ENCODE assay signal across 17 mouse cellular contexts in genomic region chr13:20121385-20122043, GRCm38 (mm10). TPM values are rescaled to one million over a fixed set of nuclear protein-coding genes. Genes with fewer than 3 reads are reported as not detected.
DNase-seq lines count a peak whose midpoint lies in the region; ATAC-seq and TF ChIP-seq lines count a peak whose summit lies in the region.
"Had no signal": no experiment of that assay in that cellular context is flagged by ENCODE, and none has a peak within 500 bp of the region (broad histone marks: within the 10 kb centered on the region; RNA-seq: fewer than 3 reads in every experiment).

No protein-coding gene starts in this region.

- peak; percentile 58 for ATAC-seq in lung, postnatal 0 days
- ATAC-seq: midbrain, embryonic 13.5 days; Patski had no signal

- no peak overlapping the region for H3K9ac ChIP-seq in heart, adult 2 months (ENCODE audit: low read depth, low read length)
- no peak overlapping the region for H3K9ac ChIP-seq in lung, postnatal 0 days (replicated peaks; ENCODE audit: low read depth)
- H3K9ac ChIP-seq: liver, embryonic 13.5 days; midbrain, embryonic 13.5 days; neural tube, embryonic 12.5 days had no signal

- no peak for TF ChIP-seq CTCF in heart, adult 2 months (IDR thresholded peaks at IDR 0.05)
- TF ChIP-seq CTCF in bone marrow macrophage, adult 2 months (IDR thresholded peaks at IDR 0.05; ENCODE audit: low read depth, low read length): no peak
- TF ChIP-seq CTCF in lung, postnatal 0 days (IDR thresholded peaks at IDR 0.05): no peak

- H3K9me3 ChIP-seq in heart, embryonic 10.5 days: no peaks in the 10 kb centered on the region
- H3K9me3 ChIP-seq in lung, postnatal 0 days (ENCODE audit: low read length): no peaks in the 10 kb centered on the region
- H3K9me3 ChIP-seq: liver, embryonic 13.5 days; midbrain, embryonic 13.5 days; neural tube, embryonic 12.5 days had no signal

- H3K4me1 ChIP-seq in heart, adult 2 months (ENCODE audit: control insufficient read depth, insufficient read depth, low read length): peaks cover 16% of the 10 kb centered on the region
- H3K4me1 ChIP-seq in heart, embryonic 10.5 days: peaks cover 8% of the 10 kb centered on the region; the same call in 1 of the 2 replicates
- peaks cover 43% of the 10 kb centered on the region for H3K4me1 ChIP-seq in bone marrow macrophage, adult 2 months (ENCODE audit: control insufficient read depth, insufficient read depth, low read length)
- no peaks in the 10 kb centered on the region; the same call in 1 of the 2 replicates for H3K4me1 ChIP-seq in lung, postnatal 0 days (ENCODE audit: insufficient read depth, low read depth, low read length)
- H3K4me1 ChIP-seq: neural tube, embryonic 12.5 days had no signal

- peak overlapping the region; percentile 54 for H3K27ac ChIP-seq in heart, adult 2 months
- no peak overlapping the region; the same call in 1 of the 2 replicates for H3K27ac ChIP-seq in heart, embryonic 10.5 days
- peak overlapping the region; percentile 45; the same call in 1 of the 2 replicates for H3K27ac ChIP-seq in bone marrow macrophage, adult 2 months (ENCODE audit: insufficient read depth, low read depth, low read length)
- H3K27ac ChIP-seq in lung, postnatal 0 days (ENCODE audit: low read length): 0 out of 2 replicates have a peak overlapping the region, but pooled peaks have one; percentile 16
- H3K27ac ChIP-seq: liver, embryonic 13.5 days; midbrain, embryonic 13.5 days; neural tube, embryonic 12.5 days had no signal

- TF ChIP-seq POLR2A in heart, adult 2 months (IDR thresholded peaks at IDR 0.05; ENCODE audit: insufficient read depth, low read depth, low read length): no peak
- no peak for TF ChIP-seq POLR2A in bone marrow macrophage, adult 2 months (IDR thresholded peaks at IDR 0.05; ENCODE audit: borderline replicate concordance, low read depth, low read length)

- no peaks in the 10 kb centered on the region for H3K27me3 ChIP-seq in heart, adult 2 months (ENCODE audit: control insufficient read depth, insufficient read depth, low read length)
- no peaks in the 10 kb centered on the region for H3K27me3 ChIP-seq in heart, embryonic 10.5 days (ENCODE audit: insufficient read depth, poor library complexity, severe bottlenecking)
- no peaks in the 10 kb centered on the region for H3K27me3 ChIP-seq in lung, postnatal 0 days (replicated peaks; ENCODE audit: insufficient read depth, low read length)
- H3K27me3 ChIP-seq: liver, embryonic 13.5 days; midbrain, embryonic 13.5 days; neural tube, embryonic 12.5 days; Patski had no signal

- 59% methylated on average over 8 of the region's 8 CpGs for WGBS in heart, adult 2 months
- WGBS in heart, embryonic 10.5 days: 75% methylated on average over 8 of the region's 8 CpGs
- WGBS in lung, postnatal 0 days: 41% methylated on average over 8 of the region's 8 CpGs

- intact Hi-C loops in heart, adult 2 months (cut with DNase I): no loop called here

- peaks cover 9% of the 10 kb centered on the region for H3K36me3 ChIP-seq in heart, adult 2 months (ENCODE audit: control insufficient read depth, insufficient read depth, low read length)
- no peaks in the 10 kb centered on the region for H3K36me3 ChIP-seq in heart, embryonic 10.5 days
- no peaks in the 10 kb centered on the region for H3K36me3 ChIP-seq in lung, postnatal 0 days (ENCODE audit: insufficient read depth, low read length)
- H3K36me3 ChIP-seq: liver, embryonic 13.5 days; midbrain, embryonic 13.5 days; neural tube, embryonic 12.5 days had no signal

- no peak overlapping the region for H3K4me3 ChIP-seq in heart, adult 2 months
- H3K4me3 ChIP-seq in heart, embryonic 10.5 days: no peak overlapping the region
- no peak overlapping the region for H3K4me3 ChIP-seq in bone marrow macrophage, adult 2 months (ENCODE audit: insufficient read depth, low read length)
- no peak overlapping the region for H3K4me3 ChIP-seq in lung, postnatal 0 days (ENCODE audit: low read depth, low read length)
- H3K4me3 ChIP-seq: liver, embryonic 13.5 days; midbrain, embryonic 13.5 days; neural tube, embryonic 12.5 days had no signal

- DNase-seq in heart, adult 2 months: no peak
- DNase-seq in heart, embryonic 10.5 days (ENCODE audit: low spot score): no peak
- peak; percentile 27 for DNase-seq in 3T3-L1 (ENCODE audit: low read depth, low spot score)
- DNase-seq in lung, postnatal 0 days (ENCODE audit: low spot score): peak; percentile 79
- DNase-seq in ovary, postnatal 14 days (ENCODE audit: low spot score): no peak
- DNase-seq in spleen, adult 18-20 months: no peak
- no peak for DNase-seq in ovary, adult 18-20 months (ENCODE audit: low spot score)
- DNase-seq: adrenal gland, postnatal 10 days; cerebellum, adult 11 months; kidney, adult 8-10 months; liver, embryonic 13.5 days; right cerebral cortex, adult 18-20 months had no signal

- TF ChIP-seq EP300 in heart, adult 2 months (IDR thresholded peaks at IDR 0.05; ENCODE audit: insufficient read depth, low read depth, low read length): no peak
- no peak; the same call in 1 of the 2 replicates for TF ChIP-seq EP300 in lung, postnatal 0 days (IDR thresholded peaks at IDR 0.05)

- no peaks in the 10 kb centered on the region; the same call in 1 of the 2 replicates for H3K79me2 ChIP-seq in heart, adult 2 months (replicated peaks; ENCODE audit: control insufficient read depth, insufficient read depth, low read length)

- no peak overlapping the region for H3K4me2 ChIP-seq in lung, postnatal 0 days (replicated peaks; ENCODE audit: low read depth, low read length)
- H3K4me2 ChIP-seq: liver, embryonic 13.5 days; midbrain, embryonic 13.5 days; neural tube, embryonic 12.5 days had no signal

RNA-seq across cellular contexts. Expression of gene Elmo1, which starts 31.1 kb away (rescaled TPM):
- 1 to 10 TPM; 7.1 to 9.1 TPM for total RNA-seq in heart, adult 2 months (2021)
- 7.0 and 11.2 TPM in 2 replicates for polyA plus RNA-seq in heart, adult 2 months (2012; rRNA removed)
- 9.4 and 11.5 TPM in 2 replicates for polyA plus RNA-seq in heart, embryonic 10.5 days (2016; fragmentation: Nextera tagmentation; extraction: Ambion mirVana)
- 57.2 and 60.9 TPM in 2 replicates for polyA plus RNA-seq in bone marrow macrophage, adult 2 months (2012; ENCODE audit: insufficient read depth, insufficient read length, missing spikeins)
- 20.8 and 21.9 TPM in 2 replicates for polyA plus RNA-seq in lung, postnatal 0 days (2015; fragmentation: Nextera tagmentation; extraction: Ambion mirVana)
- polyA plus RNA-seq: C2C12 had no signal

Comparison
In these comparisons a context has a peak if more than half of its experiments do, and no peak if none do; other contexts are left out.
1. DNase-seq: peak in 3T3-L1 (single experiment) and lung, postnatal 0 days (single experiment); none in heart, adult 2 months (0 of 2), heart, embryonic 10.5 days (single experiment), ovary, postnatal 14 days (single experiment), spleen, adult 18-20 months (0 of 2) and ovary, adult 18-20 months (single experiment).